Mouse (Mus musculus) erythroblast, embryonic 14.5 days (primary cell): ENCODE measurements around the gene Dennd2a.

Source experiments
- GATA1 ChIP-seq: IDR thresholded peaks from 2 replicates; pipeline ENCODE4 v1.6.1; 2012; ENCODE audit warnings: low read length, inconsistent platforms, mixed read lengths
- TAL1 ChIP-seq: IDR thresholded peaks from 3 replicates; pipeline ENCODE4 v1.6.1; 2012; ENCODE audit warnings: low read length, inconsistent platforms, mixed read lengths

- TF ChIP-seq GATA1 (no peak), TAL1 (no peak)
Measured at GRCm38 (mm10) chr6:39554888-39555647, 2.6 kb downstream of the Dennd2a start.
